Mouse (Mus musculus) cerebellum, adult (tissue): ENCODE data around the gene Hoxb2.

Source experiments
- ATAC-seq: cut with Nextera tagmentation; 2 replicates; pipeline ENCODE4 v1.9.2; 2017; ENCODE audit warnings: mild to moderate bottlenecking, moderate library complexity, mixed read lengths; ENCODE audit not compliant: insufficient number of reproducible peaks, low FRiP score, low TSS enrichment

The Hoxb2 gene

GRCm38 (mm10) chr11:96315344-96315681 is 35.0 kb upstream of the Hoxb2 start:
- ATAC-seq = no peak

GRCm38 (mm10) chr11:96316696-96317607 is 33.4 kb upstream of the Hoxb2 start:
- ATAC-seq = no peak

- no peak for ATAC-seq
These were observed 32.5 kb upstream of the Hoxb2 start, which contains the start of gene Hoxb4 for GRCm38 (mm10) chr11:96317608-96318367. TSS of gene Hoxb4 (plus strand) at chr11:96318267.

GRCm38 (mm10) chr11:96318368-96319070 is 31.8 kb upstream of the Hoxb2 start:
- no peak for ATAC-seq

- ATAC-seq = no peak
These were observed 31.0 kb upstream of the Hoxb2 start for GRCm38 (mm10) chr11:96319071-96319902.

GRCm38 (mm10) chr11:96319910-96320309 is 30.4 kb upstream of the Hoxb2 start:
- no peak for ATAC-seq

- no peak for ATAC-seq
These were observed 29.6 kb upstream of the Hoxb2 start for GRCm38 (mm10) chr11:96320688-96321087.

GRCm38 (mm10) chr11:96321846-96322245 is 28.5 kb upstream of the Hoxb2 start:
- ATAC-seq = no peak

GRCm38 (mm10) chr11:96322738-96323137 is 27.6 kb upstream of the Hoxb2 start:
- ATAC-seq = no peak

GRCm38 (mm10) chr11:96323154-96323553 is 27.2 kb upstream of the Hoxb2 start, which contains the start of gene Hoxb3:
TSS of gene Hoxb3 (plus strand) at chr11:96323326.
- ATAC-seq = no peak

GRCm38 (mm10) chr11:96324125-96324524 is 26.2 kb upstream of the Hoxb2 start:
- ATAC-seq = no peak

GRCm38 (mm10) chr11:96324965-96325364 is 25.4 kb upstream of the Hoxb2 start:
- ATAC-seq = no peak

GRCm38 (mm10) chr11:96325747-96326212 is 24.5 kb upstream of the Hoxb2 start:
- no peak for ATAC-seq

- ATAC-seq = no peak
These were observed 23.6 kb upstream of the Hoxb2 start for GRCm38 (mm10) chr11:96326705-96327104.

- no peak for ATAC-seq
These were observed 23.2 kb upstream of the Hoxb2 start for GRCm38 (mm10) chr11:96327122-96327521.

- ATAC-seq = no peak
These were observed 22.6 kb upstream of the Hoxb2 start for GRCm38 (mm10) chr11:96327750-96328149.

- ATAC-seq = no peak
These were observed 21.7 kb upstream of the Hoxb2 start for GRCm38 (mm10) chr11:96328605-96329004.

- no peak for ATAC-seq
These were observed 18.2 kb upstream of the Hoxb2 start for GRCm38 (mm10) chr11:96332105-96332504.

GRCm38 (mm10) chr11:96332618-96333032 is 17.7 kb upstream of the Hoxb2 start:
- no peak for ATAC-seq
